Mouse (Mus musculus): ENCODE results near the gene Tecpr1.

DNA sequence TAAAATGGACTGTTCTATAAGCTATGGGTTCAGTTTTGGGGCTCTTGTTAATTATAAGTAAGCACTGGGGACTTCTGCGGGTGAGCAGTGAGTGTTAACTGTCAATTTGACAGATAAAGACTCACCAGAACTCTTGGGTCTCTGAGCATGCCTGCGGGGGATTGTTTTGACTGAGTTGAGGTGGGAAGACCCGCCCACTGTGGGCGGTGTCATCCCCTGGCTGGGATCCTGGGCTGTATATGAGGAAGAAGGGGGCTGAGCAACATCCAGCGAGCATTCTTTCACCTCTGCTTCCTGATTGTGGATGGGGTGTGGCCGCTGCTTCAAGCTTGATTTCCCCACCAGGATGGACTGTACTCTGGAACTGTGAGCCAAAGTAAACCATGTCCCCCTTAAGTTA lies 10.8 kb upstream of the Tecpr1 start:
- TF ChIP-seq GATA1 (IDR thresholded peaks at IDR 0.05; ENCODE audit: borderline replicate concordance, low read length) (no peak), FLI1 (IDR thresholded peaks at IDR 0.05; ENCODE audit: low read length) (no peak)
